Mouse (Mus musculus) lung, adult 18-20 months (tissue): ENCODE data around the gene Abcc6.
A peak's percentile ranks its signal among the peaks of the same experiment; 100 is the strongest.
"Not testable (repeated sequence)": the region's sequence is repeated elsewhere in the genome, so short reads cannot be mapped to it uniquely, and the experiment has no call there.

Source experiments
- DNase-seq, 2 experiments: peaks; one replicate each; pipeline ENCODE4 v3.0.0; 2022; ENCODE audit warnings: mixed read lengths in 2 of 2

The Abcc6 gene

GRCm38 (mm10) chr7:46025436-46025835 is 4.7 kb downstream of the Abcc6 start:
- DNase-seq = peak in 1 of 2 experiments; percentile 48

- no peak for DNase-seq
Observed at GRCm38 (mm10) chr7:46021951-46022350, 8.2 kb downstream of the Abcc6 start.

- DNase-seq = no peak
Observed at GRCm38 (mm10) chr7:46019594-46019993, 10.5 kb downstream of the Abcc6 start.

- peak; percentile 69 to 80 for DNase-seq
Observed at GRCm38 (mm10) chr7:46013266-46014010, 16.7 kb downstream of the Abcc6 start.

GRCm38 (mm10) chr7:46012121-46012520 is 18.0 kb downstream of the Abcc6 start:
- no peak for DNase-seq

- DNase-seq = peak; percentile 34 to 54
Observed at GRCm38 (mm10) chr7:46009578-46009977, 20.5 kb downstream of the Abcc6 start.

- DNase-seq = no peak
Observed at GRCm38 (mm10) chr7:46002748-46003147, 27.4 kb downstream of the Abcc6 start.

GRCm38 (mm10) chr7:46000577-46000976 is 29.5 kb downstream of the Abcc6 start:
- DNase-seq = no peak

- DNase-seq = no peak
Observed at GRCm38 (mm10) chr7:45992470-45992869, 37.6 kb downstream of the Abcc6 start.

GRCm38 (mm10) chr7:45988344-45988743 is 41.8 kb downstream of the Abcc6 start:
- no peak for DNase-seq

GRCm38 (mm10) chr7:45986893-45987292 is 43.2 kb downstream of the Abcc6 start:
- no peak for DNase-seq

GRCm38 (mm10) chr7:45981612-45982011 is 48.5 kb downstream of the Abcc6 start:
- DNase-seq = no peak

GRCm38 (mm10) chr7:45974512-45974911 is 55.6 kb downstream of the Abcc6 start:
- no peak for DNase-seq

- no peak for DNase-seq
Observed at GRCm38 (mm10) chr7:45974103-45974502, 56.0 kb downstream of the Abcc6 start.

GRCm38 (mm10) chr7:45973271-45973687 is 56.8 kb downstream of the Abcc6 start:
- DNase-seq = no peak

- DNase-seq = no peak
Observed at GRCm38 (mm10) chr7:45971831-45972723, 58.0 kb downstream of the Abcc6 start.

- DNase-seq = no peak
Observed at GRCm38 (mm10) chr7:45956611-45957010, 73.5 kb downstream of the Abcc6 start.

- DNase-seq = no peak
Observed at GRCm38 (mm10) chr7:45949061-45949460, 81.0 kb downstream of the Abcc6 start.

- DNase-seq = not testable (repeated sequence)
Observed at GRCm38 (mm10) chr7:45943280-45943679, 86.8 kb downstream of the Abcc6 start.

- no peak for DNase-seq
Observed at GRCm38 (mm10) chr7:45941986-45942385, 88.1 kb downstream of the Abcc6 start.

- no peak for DNase-seq
Observed at GRCm38 (mm10) chr7:45939836-45940235, 90.3 kb downstream of the Abcc6 start.

- peak; percentile 45 to 62 for DNase-seq
Observed at GRCm38 (mm10) chr7:45935114-45935513, 95.0 kb downstream of the Abcc6 start.

- DNase-seq = not testable (repeated sequence)
Observed at GRCm38 (mm10) chr7:45933766-45934165, 96.3 kb downstream of the Abcc6 start.

- DNase-seq = no peak
Observed at GRCm38 (mm10) chr7:45929688-45930087, 100.4 kb downstream of the Abcc6 start.
